Mouse (Mus musculus) cortical plate, adult 2 months (tissue): Measurements from ENCODE around the gene Tcf7l2. TPM values are rescaled to one million over a fixed set of nuclear protein-coding genes. Genes with fewer than 3 reads are reported as not detected.

Source experiments
- H3K27ac ChIP-seq: fragments of 200-500 bp; 2 replicates; pipeline ENCODE4 v1.5.1; 2012; ENCODE audit warnings: low read length, control low read depth, inconsistent platforms; ENCODE audit not compliant: insufficient read depth
- H3K4me1 ChIP-seq: fragments of 200-500 bp; 2 replicates; pipeline ENCODE4 v1.6.1; 2011; ENCODE audit warnings: low read length; ENCODE audit not compliant: control insufficient read depth, insufficient read depth
- H3K4me3 ChIP-seq: fragments of 200-500 bp; 2 replicates; pipeline ENCODE4 v1.5.1; 2011; ENCODE audit warnings: mild to moderate bottlenecking, low read length, control low read depth; ENCODE audit not compliant: insufficient read depth
- CTCF ChIP-seq: fragments of 200-500 bp; IDR thresholded peaks from 2 replicates; pipeline ENCODE4 v1.5.1; 2011; ENCODE audit warnings: mild to moderate bottlenecking, control low read depth, low read length; ENCODE audit not compliant: insufficient read depth; ENCODE audit errors: extremely low read depth
- POLR2A ChIP-seq: fragments of 200-500 bp; IDR thresholded peaks from 2 replicates; pipeline ENCODE4 v1.6.1; 2011; ENCODE audit warnings: mild to moderate bottlenecking, low read length, control low read depth; ENCODE audit not compliant: insufficient read depth; ENCODE audit errors: extremely low read depth
- polyA plus RNA-seq: library from polyadenylated mRNA; depleted of rRNA; stranded (reverse); fragments of >200 nt; gene quantifications from 2 replicates; pipeline ENCODE4 v1.2.3, GENCODE M21; 2012

The Tcf7l2 gene
- polyA plus RNA-seq, 1 experiment = 6.0 TPM

GRCm38 (mm10) chr19:55880664-55881359 lies 139.2 kb downstream of the Tcf7l2 start:
- Histone ChIP-seq H3K27ac (no peak overlapping the region), H3K4me1 (no peaks in the 10 kb centered on the region), H3K4me3 (no peak overlapping the region)
- no peak for TF ChIP-seq CTCF
- no peak for TF ChIP-seq POLR2A

GRCm38 (mm10) chr19:55886536-55886935 lies 144.9 kb downstream of the Tcf7l2 start:
- TF ChIP-seq CTCF = no peak
- no peak for TF ChIP-seq POLR2A
- Histone ChIP-seq H3K27ac (no peak overlapping the region), H3K4me3 (no peak overlapping the region), H3K4me1 (no peaks in the 10 kb centered on the region)

- Histone ChIP-seq H3K4me3 (no peak overlapping the region), H3K4me1 (no peaks in the 10 kb centered on the region), H3K27ac (no peak overlapping the region)
- TF ChIP-seq POLR2A = no peak
- no peak for TF ChIP-seq CTCF
These were observed 150.1 kb downstream of the Tcf7l2 start for GRCm38 (mm10) chr19:55891692-55892183.

- Histone ChIP-seq H3K4me1 (no peaks in the 10 kb centered on the region), H3K27ac (no peak overlapping the region), H3K4me3 (no peak overlapping the region)
- TF ChIP-seq POLR2A = no peak
- TF ChIP-seq CTCF = no peak
These were observed 151.9 kb downstream of the Tcf7l2 start for GRCm38 (mm10) chr19:55893557-55893956.

- H3K4me1 ChIP-seq = no peaks in the 10 kb centered on the region
- H3K4me3 ChIP-seq = no peak overlapping the region
- no peak for TF ChIP-seq CTCF
- no peak for TF ChIP-seq POLR2A
- no peak overlapping the region for H3K27ac ChIP-seq
These were observed 152.8 kb downstream of the Tcf7l2 start for GRCm38 (mm10) chr19:55894396-55894795.

- Histone ChIP-seq H3K4me1 (no peaks in the 10 kb centered on the region), H3K27ac (no peak overlapping the region), H3K4me3 (peak overlapping the region; percentile 14; the same call in 1 of the 2 replicates)
- TF ChIP-seq CTCF (0 out of 2 replicates have a peak, but pooled peaks have one; percentile 5), POLR2A (no peak)
These were observed 153.7 kb downstream of the Tcf7l2 start for GRCm38 (mm10) chr19:55895317-55895716.

- Histone ChIP-seq H3K4me3 (peak overlapping the region; percentile 14; the same call in 1 of the 2 replicates), H3K4me1 (no peaks in the 10 kb centered on the region), H3K27ac (no peak overlapping the region)
- TF ChIP-seq CTCF = no peak
- no peak for TF ChIP-seq POLR2A
These were observed 154.3 kb downstream of the Tcf7l2 start for GRCm38 (mm10) chr19:55895807-55896420.

GRCm38 (mm10) chr19:55896629-55897028 lies 155.0 kb downstream of the Tcf7l2 start:
- H3K4me3 ChIP-seq = no peak overlapping the region
- H3K4me1 ChIP-seq = no peaks in the 10 kb centered on the region
- H3K27ac ChIP-seq = no peak overlapping the region
- TF ChIP-seq POLR2A = no peak
- TF ChIP-seq CTCF = no peak

- Histone ChIP-seq H3K4me1 (no peaks in the 10 kb centered on the region), H3K27ac (no peak overlapping the region), H3K4me3 (no peak overlapping the region)
- no peak for TF ChIP-seq CTCF
- no peak for TF ChIP-seq POLR2A
These were observed 161.2 kb downstream of the Tcf7l2 start for GRCm38 (mm10) chr19:55902573-55903385.
